Mouse (Mus musculus) heart, postnatal 0 days (tissue): ENCODE results near the gene Spry2. TPM values are rescaled to one million over a fixed set of nuclear protein-coding genes. Genes with fewer than 3 reads are reported as not detected.

ENCODE experiments used
- ATAC-seq: fragments of 200-750 bp; cut with Nextera tagmentation; 2 replicates; pipeline ENCODE4 v1.8.0; 2017; ENCODE audit warnings: low read depth, moderate number of reproducible peaks, moderate library complexity; ENCODE audit not compliant: insufficient read depth
- DNase-seq: peaks from one replicate; pipeline ENCODE4 v3.0.0-alpha.2; 2016; ENCODE audit warnings: low spot score
- H3K27ac ChIP-seq: fragments of 300-500 bp; sonication (generic); 2 replicates; pipeline ENCODE4 v1.5.1; 2014; ENCODE audit warnings: low read depth, mild to moderate bottlenecking
- H3K27me3 ChIP-seq: fragments of 300-500 bp; sonication (generic); 2 replicates; pipeline ENCODE4 v1.6.1; 2014; ENCODE audit warnings: low read length, mixed read lengths; ENCODE audit not compliant: control insufficient read depth, insufficient read depth
- H3K36me3 ChIP-seq: fragments of 300-500 bp; sonication (generic); replicated peaks from 2 replicates; pipeline ENCODE4 v1.6.1; 2014; ENCODE audit warnings: low read length, mixed read lengths; ENCODE audit not compliant: control insufficient read depth, insufficient read depth
- H3K4me1 ChIP-seq: fragments of 300-500 bp; sonication (generic); 2 replicates; pipeline ENCODE4 v1.6.1; 2014; ENCODE audit warnings: antibody characterized with exemption; ENCODE audit not compliant: control insufficient read depth, insufficient read depth
- H3K4me2 ChIP-seq: fragments of 300-500 bp; sonication (generic); 2 replicates; pipeline ENCODE4 v1.6.1; 2014; ENCODE audit warnings: low read depth, mild to moderate bottlenecking, low read length, moderate library complexity
- H3K4me3 ChIP-seq: fragments of 300-500 bp; sonication (generic); 2 replicates; pipeline ENCODE4 v1.5.1; 2014; ENCODE audit warnings: low read depth, low read length
- H3K9ac ChIP-seq: fragments of 300-500 bp; sonication (generic); replicated peaks from 2 replicates; pipeline ENCODE4 v1.6.1; 2014; ENCODE audit warnings: low read depth, low read length, mixed read lengths
- H3K9me3 ChIP-seq: fragments of 300-500 bp; sonication (generic); replicated peaks from 2 replicates; pipeline ENCODE4 v1.6.1; 2016; ENCODE audit warnings: low read length; ENCODE audit not compliant: control insufficient read depth
- CTCF ChIP-seq: IDR thresholded peaks from 2 replicates; pipeline ENCODE4 v1.5.1; 2016; ENCODE audit warnings: antibody characterized with exemption, control low read depth, low read depth
- EP300 ChIP-seq: IDR thresholded peaks from 2 replicates; pipeline ENCODE4 v1.6.1; 2016; ENCODE audit warnings: antibody characterized with exemption, low read depth
- WGBS: fragments of 180-500 bp; shearing (Covaris S2); extraction: QIAGEN DNeasy Blood & Tissue Kit; methylation state at CpG from one replicate; pipeline ENCODE4 v1.1.7; 2014; 5-methylcytosine and 5-hydroxymethylcytosine counted together
- polyA plus RNA-seq: library from polyadenylated mRNA; unstranded; fragments of >200 nt; fragmentation: Nextera tagmentation; extraction: Ambion mirVana; gene quantifications from 2 replicates; pipeline ENCODE4 v1.2.1, GENCODE M21; 2015
- total RNA-seq: library from RNA; depleted of rRNA; stranded (reverse); fragments of >200 nt; gene quantifications from 2 replicates; pipeline ENCODE4 v1.2.3, GENCODE M21; 2014; ENCODE audit warnings: low replicate concordance; rRNA removed

The Spry2 gene
- 30.3 and 39.8 TPM in 2 replicates for total RNA-seq
- 69.7 and 73.9 TPM in 2 replicates for polyA plus RNA-seq

DNA sequence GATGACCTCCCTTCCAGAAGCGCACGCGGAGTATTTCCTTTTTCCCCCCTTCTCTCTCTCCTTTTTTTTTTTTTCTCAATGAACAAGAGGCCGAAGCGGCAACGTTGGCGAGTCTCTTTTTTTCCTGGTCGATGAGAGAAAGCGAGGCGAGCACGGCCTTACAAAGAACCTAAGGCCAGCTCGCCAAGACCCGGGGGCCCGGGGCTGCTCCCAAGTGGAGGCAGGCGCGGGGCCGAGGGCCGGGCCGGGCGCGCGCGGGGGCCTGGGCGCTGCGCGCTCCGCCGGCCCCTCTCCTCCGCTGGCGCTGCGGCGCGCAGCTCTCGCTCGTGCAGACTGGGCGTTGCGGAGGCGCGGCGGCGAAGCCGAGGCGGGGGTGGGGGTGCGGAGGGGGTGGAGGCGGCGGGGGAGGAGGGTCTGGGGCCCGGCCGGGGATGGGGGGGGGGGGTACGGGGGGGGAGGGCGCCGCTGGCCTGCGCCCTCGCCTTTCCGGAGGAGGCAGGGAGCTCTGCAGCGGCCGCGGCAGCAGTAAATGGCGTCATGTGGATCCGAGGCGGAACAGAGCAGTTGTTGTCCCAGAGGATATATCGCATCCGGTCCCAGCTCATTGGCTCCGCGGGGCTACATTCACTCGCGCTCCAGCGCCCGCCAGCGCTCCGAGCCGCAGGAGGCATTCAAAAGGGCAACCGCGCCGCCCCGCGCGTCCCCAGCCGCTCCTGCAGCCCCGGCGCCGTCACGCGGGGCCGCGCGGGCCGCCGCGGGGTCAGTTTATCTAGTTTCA lies at the start of gene Spry2:
TSS of gene Spry2 (minus strand) at position 29 of the 778 bp plus-strand sequence.
- 0% methylated on average over 44 of the region's 89 CpGs for WGBS
- Histone ChIP-seq H3K4me1 (0 out of 2 replicates have a peak, but pooled peaks cover 4% of the 10 kb centered on the region), H3K9ac (peak within 1 kb of the TSS; percentile 97), H3K27me3 (no peaks in the 10 kb centered on the region), H3K36me3 (peaks cover 7% of the 10 kb centered on the region; the same call in 1 of the 2 replicates), H3K9me3 (no peaks in the 10 kb centered on the region), H3K27ac (peak within 1 kb of the TSS; percentile 99), H3K4me2 (peak within 1 kb of the TSS; percentile 86), H3K4me3 (peak within 1 kb of the TSS; percentile 91)
- TF ChIP-seq EP300 (0 out of 2 replicates have a peak, but pooled peaks have one; percentile 25), CTCF (no peak)
- peak; percentile 89 for ATAC-seq
- peak; percentile 98 for DNase-seq

DNA sequence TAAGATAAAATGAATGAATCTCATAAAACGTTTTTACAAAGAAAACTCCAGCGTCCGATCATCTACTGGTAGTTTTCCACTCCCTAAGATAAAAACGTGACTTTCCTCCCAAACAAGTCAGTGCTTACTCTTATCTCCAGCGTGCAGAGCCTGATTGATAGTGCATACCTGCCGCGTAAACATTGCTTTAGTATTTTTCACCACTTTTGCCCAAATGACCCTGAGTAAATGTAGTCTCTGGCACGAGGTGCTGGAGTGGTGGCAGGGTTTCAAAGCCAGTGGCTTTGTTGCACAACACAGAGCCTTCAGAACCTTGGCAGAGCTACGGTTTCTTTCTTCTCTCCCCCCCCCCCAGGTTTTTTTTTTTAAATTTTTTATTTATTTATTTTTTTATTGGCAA lies 44.7 kb upstream of the Spry2 start:
- ATAC-seq (no peak), DNase-seq (no peak)
- Histone ChIP-seq H3K27ac (no peak overlapping the region), H3K27me3 (no peaks in the 10 kb centered on the region), H3K9ac (no peak overlapping the region), H3K9me3 (no peaks in the 10 kb centered on the region), H3K4me1 (no peaks in the 10 kb centered on the region), H3K4me3 (no peak overlapping the region), H3K36me3 (no peaks in the 10 kb centered on the region), H3K4me2 (no peak overlapping the region)
- 44% methylated on average over 9 of the region's 9 CpGs for WGBS
- no peak for TF ChIP-seq EP300
- no peak for TF ChIP-seq CTCF

DNA sequence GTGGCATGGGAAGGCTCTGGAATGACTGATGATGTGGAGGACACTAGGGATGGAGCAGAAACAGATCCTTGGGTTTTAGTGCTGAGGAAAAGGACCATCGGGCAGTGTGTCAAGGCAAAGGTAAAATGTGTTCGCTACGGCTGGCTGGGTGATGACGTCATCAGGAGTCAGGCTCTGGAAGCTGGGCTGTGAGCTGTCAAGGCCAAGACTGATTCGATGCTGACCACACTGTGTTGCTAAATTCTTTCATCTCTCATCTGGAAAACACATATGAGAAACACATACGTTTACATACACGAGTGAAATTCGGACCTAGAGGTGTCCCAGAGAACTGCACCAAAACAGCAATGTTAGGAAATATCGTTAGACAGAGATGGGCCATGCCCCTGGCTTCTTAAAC lies 30.1 kb upstream of the Spry2 start:
- Histone ChIP-seq H3K9me3 (no peaks in the 10 kb centered on the region), H3K36me3 (no peaks in the 10 kb centered on the region), H3K27ac (no peak overlapping the region), H3K4me3 (no peak overlapping the region), H3K9ac (no peak overlapping the region), H3K4me1 (no peaks in the 10 kb centered on the region; the same call in 1 of the 2 replicates), H3K27me3 (no peaks in the 10 kb centered on the region), H3K4me2 (no peak overlapping the region)
- no peak for DNase-seq
- ATAC-seq, result no peak
- TF ChIP-seq EP300, result no peak
- TF ChIP-seq CTCF, result no peak
- 52% methylated on average over 9 of the region's 9 CpGs for whole genome bisulfite sequencing

DNA sequence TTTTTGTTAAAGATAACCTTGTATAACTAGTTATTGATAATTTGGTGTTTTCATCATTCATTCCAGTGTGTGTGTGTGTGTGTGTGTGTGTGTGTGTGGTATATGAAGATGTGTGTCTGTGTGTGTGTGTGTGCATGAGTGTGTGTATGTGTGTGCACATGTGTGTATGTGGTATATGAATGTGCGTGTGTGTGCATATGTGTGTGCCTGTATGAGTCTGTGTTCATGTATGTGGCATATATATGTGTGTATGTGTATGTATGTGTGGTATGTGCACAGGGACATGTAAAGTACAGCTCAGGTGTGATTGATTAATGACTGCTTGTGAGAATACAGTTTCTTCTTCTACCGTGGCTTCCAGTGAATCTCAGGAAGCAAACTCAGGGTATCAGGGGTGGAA lies 28.7 kb upstream of the Spry2 start:
- Histone ChIP-seq H3K9ac (no peak overlapping the region), H3K27ac (no peak overlapping the region), H3K4me1 (no peaks in the 10 kb centered on the region; the same call in 1 of the 2 replicates), H3K4me2 (no peak overlapping the region), H3K9me3 (no peaks in the 10 kb centered on the region), H3K27me3 (no peaks in the 10 kb centered on the region), H3K4me3 (no peak overlapping the region), H3K36me3 (no peaks in the 10 kb centered on the region)
- no peak for DNase-seq
- TF ChIP-seq EP300 (no peak), CTCF (no peak)
- WGBS, result 79% methylated on average over 2 of the region's 2 CpGs
- no peak for ATAC-seq

DNA sequence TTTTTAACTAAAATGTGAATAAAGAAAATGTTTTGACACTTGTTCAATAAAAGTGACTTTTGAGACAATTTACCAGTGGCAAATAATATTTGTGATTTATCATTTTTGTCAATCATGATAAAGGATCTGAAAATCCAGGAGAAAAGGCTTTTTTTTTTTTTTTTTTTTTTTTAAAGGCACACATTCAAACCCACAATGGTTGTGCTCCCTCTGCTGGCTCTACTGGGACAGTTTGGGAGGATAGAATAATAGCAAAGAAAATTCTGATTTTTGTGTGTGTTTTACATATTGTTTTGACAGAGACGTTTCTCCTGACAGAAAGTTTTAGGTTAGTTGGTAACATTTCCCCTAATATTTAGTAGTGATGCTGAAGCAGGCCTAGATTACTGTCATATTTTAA lies 28.1 kb upstream of the Spry2 start:
- Histone ChIP-seq H3K27me3 (no peaks in the 10 kb centered on the region), H3K27ac (no peak overlapping the region), H3K4me1 (no peaks in the 10 kb centered on the region; the same call in 1 of the 2 replicates), H3K9ac (no peak overlapping the region), H3K36me3 (no peaks in the 10 kb centered on the region), H3K9me3 (no peaks in the 10 kb centered on the region), H3K4me3 (no peak overlapping the region), H3K4me2 (no peak overlapping the region)
- DNase-seq (peak; percentile 19), ATAC-seq (no peak)
- WGBS, result 26% methylated on average over 1 of the region's 1 CpGs
- TF ChIP-seq EP300, result no peak
- peak; percentile 52 for TF ChIP-seq CTCF
